Mouse (Mus musculus) heart, adult 8-10 months (tissue): ENCODE data around the gene Osbp2. TPM values are rescaled to one million over a fixed set of nuclear protein-coding genes. Genes with fewer than 3 reads are reported as not detected.
A peak's percentile ranks its signal among the peaks of the same experiment; 100 is the strongest.

Experiments
- DNase-seq: peaks from one replicate; pipeline ENCODE4 v3.0.0; 2022; ENCODE audit warnings: low spot score
- total RNA-seq, 4 experiments: library from RNA; stranded (reverse); gene quantifications; 2 replicates each; pipeline ENCODE4 v1.2.4; 2022

Osbp2 gene
- total RNA-seq, 4 experiments from 2014 or later = 17.0 to 22.2 (median 20.1) TPM

GRCm38 (mm10) chr11:3704404-3704803 is 159.3 kb downstream of the Osbp2 start:
- no peak for DNase-seq

GRCm38 (mm10) chr11:3703089-3703992 is 160.4 kb downstream of the Osbp2 start:
- no peak for DNase-seq

- DNase-seq = no peak
Measured at GRCm38 (mm10) chr11:3697441-3697840, 166.3 kb downstream of the Osbp2 start.

GRCm38 (mm10) chr11:3696086-3696616 is 167.6 kb downstream of the Osbp2 start:
- DNase-seq = no peak

- DNase-seq = no peak
Measured at GRCm38 (mm10) chr11:3691746-3692145, 172.0 kb downstream of the Osbp2 start.

GRCm38 (mm10) chr11:3686885-3687284 is 176.8 kb downstream of the Osbp2 start:
- no peak for DNase-seq

GRCm38 (mm10) chr11:3686318-3686717 is 177.4 kb downstream of the Osbp2 start:
- no peak for DNase-seq

- DNase-seq = no peak
Measured at GRCm38 (mm10) chr11:3685431-3685830, 178.3 kb downstream of the Osbp2 start.

- DNase-seq = no peak
Measured at GRCm38 (mm10) chr11:3684723-3685430, 178.8 kb downstream of the Osbp2 start.

- no peak for DNase-seq
Measured at GRCm38 (mm10) chr11:3684232-3684631, 179.5 kb downstream of the Osbp2 start.

GRCm38 (mm10) chr11:3683696-3684095 is 180.0 kb downstream of the Osbp2 start:
- no peak for DNase-seq

- DNase-seq = no peak
Measured at GRCm38 (mm10) chr11:3679771-3680170, 183.9 kb downstream of the Osbp2 start.

- no peak for DNase-seq
Measured at GRCm38 (mm10) chr11:3677204-3677603, 186.5 kb downstream of the Osbp2 start.

- no peak for DNase-seq
Measured at GRCm38 (mm10) chr11:3676423-3676822, 187.3 kb downstream of the Osbp2 start.

- DNase-seq = peak; percentile 40
Measured at GRCm38 (mm10) chr11:3674545-3674944, 189.2 kb downstream of the Osbp2 start.

GRCm38 (mm10) chr11:3671000-3671628 is 192.6 kb downstream of the Osbp2 start:
- no peak for DNase-seq

- peak; percentile 13 for DNase-seq
Measured at GRCm38 (mm10) chr11:3669849-3670248, 193.9 kb downstream of the Osbp2 start.

GRCm38 (mm10) chr11:3668768-3669167 is 194.9 kb downstream of the Osbp2 start:
- peak; percentile 28 for DNase-seq

GRCm38 (mm10) chr11:3667506-3667905 is 196.2 kb downstream of the Osbp2 start:
- no peak for DNase-seq

- DNase-seq = no peak
Measured at GRCm38 (mm10) chr11:3661964-3662363, 201.7 kb downstream of the Osbp2 start.
